Mouse (Mus musculus): ENCODE measurements around the gene Nckap5. TPM values are rescaled to one million over a fixed set of nuclear protein-coding genes. Genes with fewer than 3 reads are reported as not detected.

The Nckap5 gene
- polyA plus RNA-seq, 1 experiment from 2014 or later, result 3.2 TPM

GRCm38 (mm10) chr1:126590911-126591310 is 239.7 kb downstream of the Nckap5 start:
- Histone ChIP-seq H3K4me2 (no peak overlapping the region), H3K9ac (ENCODE audit: low read depth, low read length) (no peak overlapping the region), H3K4me3 (ENCODE audit: low read depth, low read length) (no peak overlapping the region), H3K9me3 (replicated peaks; ENCODE audit: control insufficient read depth, low read length) (0 out of 2 replicates have a peak, but pooled peaks cover 4% of the 10 kb centered on the region), H3K36me3 (ENCODE audit: control insufficient read depth, insufficient read depth, low read length) (no peaks in the 10 kb centered on the region), H3K27me3 (ENCODE audit: control insufficient read depth, insufficient read depth, low read length) (no peaks in the 10 kb centered on the region), H3K27ac (ENCODE audit: low read depth, low read length) (no peak overlapping the region), H3K4me1 (ENCODE audit: control insufficient read depth, insufficient read depth, low read length) (0 out of 2 replicates have a peak, but pooled peaks cover 7% of the 10 kb centered on the region)
- WGBS (ENCODE audit: insufficient replicate concordance), result 82% methylated on average over 3 of the region's 3 CpGs
- no peak for ATAC-seq (replicated peaks; ENCODE audit: insufficient number of reproducible peaks, low FRiP score, low TSS enrichment)

GRCm38 (mm10) chr1:126578163-126578562 is 252.4 kb downstream of the Nckap5 start:
- Histone ChIP-seq H3K4me2 (no peak overlapping the region), H3K27ac (ENCODE audit: low read depth, low read length) (no peak overlapping the region), H3K27me3 (ENCODE audit: control insufficient read depth, insufficient read depth, low read length) (peaks cover 2% of the 10 kb centered on the region; the same call in 1 of the 2 replicates), H3K9me3 (replicated peaks; ENCODE audit: control insufficient read depth, low read length) (no peaks in the 10 kb centered on the region), H3K9ac (ENCODE audit: low read depth, low read length) (no peak overlapping the region), H3K36me3 (ENCODE audit: control insufficient read depth, insufficient read depth, low read length) (no peaks in the 10 kb centered on the region), H3K4me3 (ENCODE audit: low read depth, low read length) (no peak overlapping the region), H3K4me1 (ENCODE audit: control insufficient read depth, insufficient read depth, low read length) (no peaks in the 10 kb centered on the region)
- no peak for ATAC-seq (replicated peaks; ENCODE audit: insufficient number of reproducible peaks, low FRiP score, low TSS enrichment)

GRCm38 (mm10) chr1:126574295-126574694 is 256.3 kb downstream of the Nckap5 start:
- WGBS (ENCODE audit: insufficient replicate concordance), result 84% methylated on average over 9 of the region's 9 CpGs

GRCm38 (mm10) chr1:126573714-126574113 is 256.9 kb downstream of the Nckap5 start:
- Histone ChIP-seq H3K4me1 (ENCODE audit: control insufficient read depth, insufficient read depth, low read length) (no peaks in the 10 kb centered on the region), H3K9me3 (replicated peaks; ENCODE audit: control insufficient read depth, low read length) (no peaks in the 10 kb centered on the region), H3K9ac (ENCODE audit: low read depth, low read length) (no peak overlapping the region), H3K36me3 (ENCODE audit: control insufficient read depth, insufficient read depth, low read length) (no peaks in the 10 kb centered on the region), H3K27ac (ENCODE audit: low read depth, low read length) (no peak overlapping the region), H3K4me3 (ENCODE audit: low read depth, low read length) (no peak overlapping the region), H3K4me2 (no peak overlapping the region), H3K27me3 (ENCODE audit: control insufficient read depth, insufficient read depth, low read length) (no peaks in the 10 kb centered on the region)
- no peak for ATAC-seq (replicated peaks; ENCODE audit: insufficient number of reproducible peaks, low FRiP score, low TSS enrichment)
- WGBS (ENCODE audit: insufficient replicate concordance), result 84% methylated on average over 3 of the region's 3 CpGs

More at GRCm38 (mm10) chr1:126574295-126574694, 256.3 kb downstream of the Nckap5 start:
- no peaks in the 10 kb centered on the region for H3K36me3 ChIP-seq (ENCODE audit: control insufficient read depth, insufficient read depth, low read length)
- no peak overlapping the region for H3K27ac ChIP-seq (ENCODE audit: low read depth, low read length)
- H3K9me3 ChIP-seq (replicated peaks; ENCODE audit: control insufficient read depth, low read length), result no peaks in the 10 kb centered on the region
- no peak for ATAC-seq (replicated peaks; ENCODE audit: insufficient number of reproducible peaks, low FRiP score, low TSS enrichment)
- H3K4me1 ChIP-seq (ENCODE audit: control insufficient read depth, insufficient read depth, low read length), result no peaks in the 10 kb centered on the region
- H3K27me3 ChIP-seq (ENCODE audit: control insufficient read depth, insufficient read depth, low read length), result no peaks in the 10 kb centered on the region
- no peak overlapping the region for H3K4me3 ChIP-seq (ENCODE audit: low read depth, low read length)
- H3K4me2 ChIP-seq, result no peak overlapping the region
- H3K9ac ChIP-seq (ENCODE audit: low read depth, low read length), result no peak overlapping the region

GRCm38 (mm10) chr1:126573097-126573496 is 257.5 kb downstream of the Nckap5 start:
- Histone ChIP-seq H3K9ac (ENCODE audit: low read depth, low read length) (no peak overlapping the region), H3K27me3 (ENCODE audit: control insufficient read depth, insufficient read depth, low read length) (no peaks in the 10 kb centered on the region)
- 73% methylated on average over 2 of the region's 2 CpGs for WGBS (ENCODE audit: insufficient replicate concordance)

GRCm38 (mm10) chr1:126569611-126570238 is 260.9 kb downstream of the Nckap5 start:
- no peaks in the 10 kb centered on the region for H3K9me3 ChIP-seq (replicated peaks; ENCODE audit: control insufficient read depth, low read length)
- no peak for ATAC-seq (replicated peaks; ENCODE audit: insufficient number of reproducible peaks, low FRiP score, low TSS enrichment)
- H3K27ac ChIP-seq (ENCODE audit: low read depth, low read length), result no peak overlapping the region
- H3K4me2 ChIP-seq, result no peak overlapping the region
- no peaks in the 10 kb centered on the region for H3K27me3 ChIP-seq (ENCODE audit: control insufficient read depth, insufficient read depth, low read length)
- H3K9ac ChIP-seq (ENCODE audit: low read depth, low read length), result no peak overlapping the region
- no peaks in the 10 kb centered on the region for H3K4me1 ChIP-seq (ENCODE audit: control insufficient read depth, insufficient read depth, low read length)
- 76% methylated on average over 6 of the region's 6 CpGs for WGBS (ENCODE audit: insufficient replicate concordance)
- H3K4me3 ChIP-seq (ENCODE audit: low read depth, low read length), result no peak overlapping the region
- no peaks in the 10 kb centered on the region for H3K36me3 ChIP-seq (ENCODE audit: control insufficient read depth, insufficient read depth, low read length)

More at GRCm38 (mm10) chr1:126573097-126573496, 257.5 kb downstream of the Nckap5 start:
- ATAC-seq (replicated peaks; ENCODE audit: insufficient number of reproducible peaks, low FRiP score, low TSS enrichment), result no peak
- Histone ChIP-seq H3K36me3 (ENCODE audit: control insufficient read depth, insufficient read depth, low read length) (no peaks in the 10 kb centered on the region), H3K4me1 (ENCODE audit: control insufficient read depth, insufficient read depth, low read length) (no peaks in the 10 kb centered on the region), H3K4me2 (no peak overlapping the region), H3K9me3 (replicated peaks; ENCODE audit: control insufficient read depth, low read length) (no peaks in the 10 kb centered on the region), H3K27ac (ENCODE audit: low read depth, low read length) (no peak overlapping the region), H3K4me3 (ENCODE audit: low read depth, low read length) (no peak overlapping the region)

- Histone ChIP-seq H3K27ac (ENCODE audit: low read depth, low read length) (no peak overlapping the region), H3K4me3 (ENCODE audit: low read depth, low read length) (no peak overlapping the region), H3K9ac (ENCODE audit: low read depth, low read length) (no peak overlapping the region), H3K9me3 (replicated peaks; ENCODE audit: control insufficient read depth, low read length) (no peaks in the 10 kb centered on the region), H3K36me3 (ENCODE audit: control insufficient read depth, insufficient read depth, low read length) (no peaks in the 10 kb centered on the region), H3K27me3 (ENCODE audit: control insufficient read depth, insufficient read depth, low read length) (no peaks in the 10 kb centered on the region), H3K4me1 (ENCODE audit: control insufficient read depth, insufficient read depth, low read length) (no peaks in the 10 kb centered on the region), H3K4me2 (no peak overlapping the region)
- 87% methylated on average over 8 of the region's 8 CpGs for WGBS (ENCODE audit: insufficient replicate concordance)
- ATAC-seq (replicated peaks; ENCODE audit: insufficient number of reproducible peaks, low FRiP score, low TSS enrichment), result no peak
These were observed 261.9 kb downstream of the Nckap5 start for GRCm38 (mm10) chr1:126568520-126569197.

- Histone ChIP-seq H3K9ac (ENCODE audit: low read depth, low read length) (no peak overlapping the region), H3K36me3 (ENCODE audit: control insufficient read depth, insufficient read depth, low read length) (no peaks in the 10 kb centered on the region), H3K4me2 (no peak overlapping the region), H3K4me3 (ENCODE audit: low read depth, low read length) (no peak overlapping the region), H3K4me1 (ENCODE audit: control insufficient read depth, insufficient read depth, low read length) (no peaks in the 10 kb centered on the region), H3K9me3 (replicated peaks; ENCODE audit: control insufficient read depth, low read length) (no peaks in the 10 kb centered on the region), H3K27ac (ENCODE audit: low read depth, low read length) (no peak overlapping the region), H3K27me3 (ENCODE audit: control insufficient read depth, insufficient read depth, low read length) (no peaks in the 10 kb centered on the region)
- 58% methylated on average over 3 of the region's 3 CpGs for WGBS (ENCODE audit: insufficient replicate concordance)
- no peak for ATAC-seq (replicated peaks; ENCODE audit: insufficient number of reproducible peaks, low FRiP score, low TSS enrichment)
These were observed 265.4 kb downstream of the Nckap5 start for GRCm38 (mm10) chr1:126565151-126565725.
